Mouse (Mus musculus): ENCODE data around the gene Capn11.

Capn11 gene

DNA sequence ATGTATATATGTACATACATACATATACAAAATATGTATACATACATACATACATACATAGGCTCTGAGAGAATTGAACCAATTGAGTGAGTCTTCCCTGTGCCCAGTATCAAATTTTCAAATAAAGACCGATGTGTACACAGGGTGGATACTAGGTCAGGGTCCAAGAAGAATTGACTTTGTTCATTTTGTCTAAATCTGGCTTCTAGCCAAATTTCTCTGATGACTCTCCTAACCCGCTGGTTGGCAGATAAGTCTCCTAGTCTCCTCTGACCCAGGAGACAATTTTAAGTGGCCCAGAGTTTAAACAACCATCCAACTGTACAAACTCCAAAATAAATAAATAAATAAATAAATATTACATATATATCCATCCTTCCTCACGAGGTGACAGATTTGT lies 60.2 kb downstream of the Capn11 start:
- ATAC-seq (ENCODE audit: low TSS enrichment): no peak

DNA sequence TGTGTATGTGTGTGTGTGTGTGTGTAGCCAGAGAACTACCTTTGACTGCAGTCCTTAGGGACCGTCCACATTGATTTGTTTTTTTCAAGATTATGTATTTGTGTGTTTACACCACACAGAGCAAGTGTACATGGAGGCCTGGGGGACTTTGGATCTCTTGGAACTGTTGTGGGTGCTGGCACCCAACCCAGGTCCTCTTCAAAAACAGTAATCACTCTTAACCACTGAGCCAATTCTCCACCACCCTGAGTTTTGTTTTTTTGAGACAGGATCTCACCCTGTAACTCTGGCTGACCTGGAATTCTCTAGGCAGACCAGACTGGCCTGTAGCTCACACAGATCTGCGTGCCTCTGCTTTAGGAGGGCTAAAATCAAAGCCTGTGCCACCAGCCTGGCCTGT lies 60.7 kb downstream of the Capn11 start:
- no peak for ATAC-seq (ENCODE audit: low TSS enrichment)

DNA sequence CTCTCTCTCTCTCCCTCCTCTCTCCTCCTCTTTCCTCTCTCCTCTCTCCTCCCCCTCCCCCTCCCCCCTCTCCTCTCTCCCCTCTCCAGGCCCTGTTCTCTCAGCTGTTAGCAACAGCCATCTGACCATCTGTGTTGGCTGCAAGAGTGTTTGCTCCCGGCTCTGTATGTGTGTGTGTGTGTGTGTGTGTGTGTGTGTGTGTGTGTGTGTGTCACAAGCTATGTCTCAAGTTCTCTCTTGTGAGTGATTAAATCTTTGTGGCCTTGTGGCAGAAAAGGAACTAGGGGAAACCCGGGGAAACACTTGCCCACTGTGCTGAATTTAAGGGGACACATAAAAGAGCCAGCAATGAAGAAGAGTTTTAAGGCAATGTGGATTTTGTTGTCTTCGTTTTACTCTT lies 61.3 kb downstream of the Capn11 start:
- no peak for ATAC-seq (ENCODE audit: low TSS enrichment)

DNA sequence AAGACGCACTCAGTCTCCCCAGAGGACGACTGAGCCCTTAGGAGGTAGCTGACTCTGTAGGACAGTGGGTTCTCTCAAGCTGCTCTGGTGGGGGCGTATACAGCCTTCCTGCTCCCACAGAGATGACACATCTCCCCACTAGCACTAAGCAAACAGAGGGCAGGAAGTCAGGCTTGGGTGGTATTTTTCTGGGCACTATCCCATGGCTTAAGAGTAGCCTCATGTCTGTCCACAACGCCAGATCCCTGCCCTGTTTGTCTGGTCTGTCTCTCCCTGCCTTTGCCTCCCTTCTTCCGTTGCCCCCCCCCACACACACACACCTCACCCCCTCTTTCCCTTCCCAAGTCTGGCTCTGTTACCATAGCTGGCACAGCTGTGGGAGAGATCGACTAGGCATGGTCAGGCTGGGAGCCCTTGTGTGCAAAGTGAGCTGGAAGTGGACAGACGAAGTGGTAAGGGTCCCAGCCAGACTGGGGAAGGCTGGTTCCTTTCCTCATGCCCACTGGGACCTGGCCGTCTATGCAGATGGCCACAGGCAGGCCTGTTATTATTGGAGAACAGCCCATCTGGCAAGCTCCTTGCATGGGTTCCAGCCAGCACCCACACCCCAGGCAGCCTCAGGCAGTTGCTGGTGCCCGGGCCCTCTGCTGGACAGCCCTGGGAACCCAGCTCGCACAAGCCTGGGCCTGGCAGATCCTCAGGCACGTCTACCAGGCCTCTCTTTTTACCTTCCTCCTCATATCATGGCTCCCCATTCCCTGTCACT lies 62.3 kb downstream of the Capn11 start:
- ATAC-seq (ENCODE audit: low TSS enrichment): peak; percentile 64

DNA sequence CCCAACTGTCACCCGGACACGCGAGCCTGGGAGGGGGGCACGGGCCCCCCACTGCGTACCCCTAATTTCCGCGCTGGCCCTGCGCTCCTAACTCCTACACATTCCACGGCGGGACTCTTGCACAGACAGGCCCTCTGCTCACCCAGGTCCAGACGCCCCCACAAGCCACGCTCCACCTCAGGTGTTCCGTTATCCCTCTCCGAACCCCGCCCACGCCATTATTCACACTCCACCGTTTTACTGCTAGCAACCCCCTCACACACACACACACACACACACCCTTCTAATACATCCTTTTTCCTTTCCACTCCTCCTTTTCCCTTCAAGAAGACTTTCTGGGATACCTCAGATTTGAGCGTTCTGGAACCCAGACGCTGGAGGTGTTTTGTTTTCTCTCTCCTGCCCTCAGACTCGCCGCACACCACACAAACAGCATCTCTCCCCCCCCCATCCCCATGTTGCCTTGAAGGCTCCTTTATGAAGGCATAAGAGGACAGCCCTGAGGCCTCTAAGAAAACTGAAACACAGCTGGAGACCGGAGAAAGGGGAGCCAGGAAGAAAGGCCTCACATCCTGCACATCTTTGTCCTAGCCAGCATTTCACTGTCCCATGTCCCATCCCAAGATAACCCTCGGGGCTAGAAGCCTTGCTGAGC lies 63.3 kb downstream of the Capn11 start:
- ATAC-seq (ENCODE audit: low TSS enrichment): no peak

DNA sequence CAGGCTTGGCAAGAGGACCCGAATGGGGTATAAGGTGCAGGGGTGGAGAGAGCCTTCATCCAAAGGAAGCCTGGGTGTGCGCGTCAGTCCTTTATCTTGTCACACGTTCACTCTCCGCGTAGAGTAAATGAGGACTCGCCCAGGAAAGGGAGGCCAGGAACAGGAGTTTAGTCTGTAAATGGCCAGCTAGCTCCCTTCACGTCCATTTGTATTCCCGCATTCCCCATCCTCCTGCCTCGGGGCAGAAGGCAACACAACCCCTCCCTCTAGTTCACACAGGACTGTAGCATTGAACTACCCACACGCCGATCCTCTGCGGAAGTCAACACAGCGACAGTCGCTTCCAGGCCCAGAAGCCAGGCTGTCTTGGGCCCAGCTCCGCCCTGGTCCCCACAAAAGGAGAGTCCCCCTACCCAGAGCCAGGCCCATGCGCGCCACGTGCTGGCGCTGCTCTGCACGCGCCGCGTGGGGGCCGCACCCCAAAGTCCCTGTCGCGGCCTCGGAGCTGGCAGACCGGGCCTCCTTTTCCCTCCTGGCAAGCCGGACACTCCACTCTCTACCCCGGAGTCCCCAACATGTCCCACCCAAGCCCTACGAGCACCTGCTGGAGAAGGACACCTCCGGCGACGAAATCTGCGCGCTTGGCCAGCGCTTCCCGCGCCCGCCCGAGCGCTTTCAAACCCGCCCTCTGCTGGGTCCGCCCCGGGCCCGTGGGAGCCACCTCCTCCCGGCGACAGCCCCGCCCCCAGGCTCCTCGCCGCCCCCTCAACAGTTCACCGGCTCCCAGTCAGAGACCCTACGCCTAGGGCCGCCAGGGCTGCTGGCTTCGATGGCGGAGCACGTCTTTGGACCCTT lies 64.0 kb downstream of the Capn11 start:
- 0 out of 2 replicates have a peak, but pooled peaks have one; percentile 7 for ATAC-seq (ENCODE audit: low TSS enrichment)

DNA sequence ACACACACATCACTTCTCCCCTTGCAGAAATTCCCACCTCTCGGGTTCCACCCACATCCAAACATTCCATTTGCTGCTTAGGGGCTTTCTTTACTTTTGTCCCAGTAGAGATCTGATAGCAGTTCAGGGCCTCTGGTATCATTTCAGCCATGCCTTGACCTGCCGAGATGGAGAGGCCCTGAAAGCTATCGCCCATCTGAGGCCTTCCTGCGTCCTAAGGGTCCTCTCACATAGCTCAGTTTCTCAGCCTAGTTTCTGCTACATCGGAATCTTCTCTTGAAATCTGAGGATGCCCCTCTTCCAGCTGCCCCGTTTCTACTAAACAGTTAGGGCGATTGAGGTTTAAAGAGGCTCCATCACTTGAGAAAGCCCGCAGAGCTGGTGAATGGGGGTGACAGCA lies 64.9 kb downstream of the Capn11 start:
- ATAC-seq (ENCODE audit: low TSS enrichment): no peak

DNA sequence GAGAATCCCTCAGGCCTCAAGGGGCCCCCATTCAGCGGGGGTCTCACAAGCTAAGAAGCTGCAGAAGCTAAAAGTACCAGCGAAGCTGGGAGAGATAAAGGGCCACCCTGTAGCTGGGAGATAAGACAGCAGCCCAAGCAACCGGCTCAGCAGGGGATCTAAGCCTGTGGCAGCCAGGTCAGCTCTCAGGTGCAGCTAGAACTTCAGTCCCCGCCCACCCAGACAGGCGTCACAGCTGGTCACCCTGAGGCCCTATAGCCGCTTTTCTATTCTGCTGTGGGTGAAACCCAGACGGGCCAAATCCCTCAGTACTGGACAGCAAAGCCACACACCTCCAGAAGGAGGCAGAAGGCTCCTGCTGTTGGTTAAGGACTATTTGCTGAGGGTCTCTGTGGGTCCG lies 65.6 kb downstream of the Capn11 start:
- no peak for ATAC-seq (ENCODE audit: low TSS enrichment)

DNA sequence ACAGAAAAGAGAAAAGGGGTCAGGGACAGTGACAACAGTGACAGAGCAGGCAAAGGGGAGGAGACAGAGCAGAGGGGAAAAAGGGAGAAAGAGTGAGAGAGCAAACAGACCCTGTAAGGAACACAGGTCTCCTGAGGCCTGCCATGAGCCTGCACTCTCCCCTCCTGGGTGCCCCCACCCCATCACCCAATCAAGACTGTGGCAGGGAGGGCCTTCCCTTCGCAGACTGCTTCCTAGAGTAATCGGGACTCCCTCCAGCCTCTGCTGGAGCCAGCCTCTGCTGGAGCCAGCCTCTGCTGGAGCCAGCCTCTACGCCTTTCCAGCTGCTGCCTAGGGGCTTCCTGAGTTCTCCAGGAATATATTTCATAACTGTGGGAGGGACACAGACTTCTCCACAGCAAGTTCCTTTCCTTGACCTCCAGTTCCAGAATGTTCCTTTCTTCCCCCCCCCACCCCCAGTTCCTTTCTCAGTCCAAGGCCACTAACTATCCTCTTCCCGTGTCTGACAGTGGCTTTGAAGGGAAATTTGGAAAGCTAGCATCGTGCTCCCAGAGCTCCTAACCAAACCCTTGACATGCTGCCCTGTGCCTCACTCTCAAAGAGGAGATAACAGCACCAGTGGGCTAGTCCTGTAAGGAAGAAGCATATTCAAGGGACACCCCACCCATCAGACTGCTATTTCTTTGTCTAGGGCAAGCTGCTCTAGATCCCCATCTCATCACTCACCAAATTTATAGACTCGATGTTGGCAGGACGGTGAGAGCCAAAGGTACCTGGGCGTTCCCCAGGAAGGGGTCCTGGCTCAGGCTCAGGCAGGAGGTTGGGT lies 66.3 kb downstream of the Capn11 start:
- ATAC-seq (ENCODE audit: low TSS enrichment): peak; percentile 17; the same call in 1 of the 2 replicates

DNA sequence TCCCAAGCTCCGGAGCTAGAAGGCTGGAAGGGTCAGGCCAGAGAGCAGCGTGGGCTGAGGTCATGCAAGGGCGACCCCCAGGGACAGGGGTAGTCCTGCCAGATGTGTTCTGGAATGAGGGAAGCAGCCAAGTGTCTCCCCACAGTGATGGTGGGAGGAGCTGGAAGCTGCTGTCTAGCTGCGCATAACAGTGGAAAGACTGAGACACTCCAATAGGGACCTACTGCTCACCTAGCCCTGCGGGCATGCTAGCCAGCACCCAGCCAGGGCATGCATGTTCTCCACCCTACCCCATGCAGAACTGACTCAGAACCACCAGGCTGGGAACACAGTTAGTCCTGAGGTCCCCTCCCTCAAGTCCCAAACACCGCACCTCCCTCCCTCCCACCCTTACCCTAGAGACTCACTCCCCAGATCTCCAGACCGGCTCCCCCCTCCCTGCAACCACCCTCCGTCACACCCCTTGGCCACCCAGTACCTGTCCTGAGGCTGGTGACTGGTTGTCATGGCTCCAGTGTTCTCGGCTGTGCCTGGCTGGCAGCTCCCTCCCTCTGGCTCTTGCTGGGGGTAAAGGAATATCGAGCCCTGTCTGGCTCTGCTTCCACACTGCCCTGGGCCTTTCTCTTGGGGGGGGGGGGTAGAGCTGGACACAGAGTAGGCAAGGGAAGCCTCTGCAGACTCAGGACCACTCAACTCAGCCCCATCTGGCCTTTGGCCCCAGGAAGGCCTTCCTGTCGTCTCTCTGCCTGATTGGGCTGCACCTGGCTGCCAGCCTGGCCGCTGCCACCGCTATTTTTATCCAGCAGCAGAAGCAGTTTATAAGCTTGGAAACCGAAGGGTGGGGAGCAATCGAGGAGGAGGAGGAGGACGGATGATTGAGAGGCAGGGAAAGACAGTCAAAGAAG lies 67.2 kb downstream of the Capn11 start:
- ATAC-seq (ENCODE audit: low TSS enrichment): peak; percentile 27; the same call in 1 of the 2 replicates

DNA sequence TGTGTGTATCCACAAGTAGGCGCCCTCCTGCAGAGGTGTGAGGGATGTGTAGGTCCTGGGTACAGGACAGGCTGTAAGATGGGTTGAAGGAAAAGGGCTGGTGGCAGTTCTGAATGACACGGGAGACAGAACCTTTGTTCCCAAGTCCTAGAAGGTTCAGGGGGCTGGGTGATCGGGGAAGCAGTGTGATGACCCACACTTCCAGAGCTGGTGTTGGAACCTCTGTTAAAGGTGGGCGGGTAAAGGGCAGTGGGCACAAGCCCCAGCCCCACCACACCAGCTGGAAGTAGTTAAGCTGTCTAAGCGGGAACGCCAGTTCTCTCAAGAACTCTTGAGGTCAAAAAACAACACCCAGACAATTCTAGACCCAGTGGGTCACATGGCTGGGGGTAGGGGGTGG lies 68.7 kb downstream of the Capn11 start:
- ATAC-seq (ENCODE audit: low TSS enrichment): no peak

DNA sequence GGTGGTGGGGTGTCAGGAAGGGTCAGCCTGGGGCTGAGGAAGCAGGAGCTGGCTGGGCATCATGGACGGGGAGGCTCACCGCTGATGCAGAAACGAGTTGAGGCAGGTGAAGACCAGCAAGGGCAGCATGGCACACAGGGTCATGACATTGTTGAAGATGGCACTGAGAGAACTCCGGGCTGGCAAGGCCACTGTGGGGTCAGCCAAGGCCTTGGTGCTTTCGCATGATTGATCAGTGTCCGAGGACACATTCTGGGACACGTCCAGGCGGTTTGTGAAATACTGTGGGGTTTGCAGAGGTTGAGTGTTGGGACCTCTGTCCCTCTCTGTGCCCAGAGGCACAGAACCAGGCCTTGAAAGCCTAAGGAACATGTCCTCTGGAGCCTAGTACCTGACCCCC lies 69.3 kb downstream of the Capn11 start:
- no peak for ATAC-seq (ENCODE audit: low TSS enrichment)

DNA sequence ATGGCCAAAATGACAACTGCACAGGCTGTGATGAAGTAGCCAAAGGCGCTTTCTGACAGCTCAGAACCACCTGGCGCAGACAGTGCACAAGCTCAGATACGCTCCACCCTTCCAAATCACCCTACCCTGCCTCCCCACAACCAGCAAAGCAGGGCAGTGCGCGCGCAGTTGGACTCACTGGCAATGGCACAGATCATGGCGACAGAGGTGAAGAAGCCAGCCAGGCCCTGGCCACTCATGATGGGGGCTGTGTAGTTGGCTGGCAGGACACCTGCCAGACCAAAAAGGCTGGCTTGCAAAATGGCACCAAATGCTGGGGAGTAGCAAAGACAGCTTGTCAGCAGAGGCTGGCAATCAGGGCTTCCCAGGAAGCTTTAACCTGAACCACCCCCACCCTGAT lies 69.9 kb downstream of the Capn11 start:
- no peak for ATAC-seq (ENCODE audit: low TSS enrichment)

DNA sequence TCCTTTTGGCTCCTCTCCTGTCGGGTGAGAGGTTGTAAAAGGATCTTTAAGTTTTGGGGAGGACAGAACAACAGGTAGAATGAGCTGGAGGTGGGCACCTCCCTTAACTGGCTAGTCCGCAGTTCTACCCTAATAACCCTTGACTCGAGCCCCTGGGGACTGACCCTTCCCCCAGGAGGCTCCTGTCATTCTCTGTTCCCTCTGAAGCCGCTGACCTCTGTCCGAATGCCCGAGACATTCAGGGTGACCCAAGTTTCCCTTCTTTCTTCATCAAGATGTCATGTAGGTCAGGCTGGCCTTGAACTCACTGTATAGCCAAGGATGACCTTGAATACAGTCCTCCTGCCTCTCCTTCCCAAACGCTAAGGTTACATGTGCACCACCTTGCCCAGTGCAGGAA lies 70.8 kb downstream of the Capn11 start:
- no peak for ATAC-seq (ENCODE audit: low TSS enrichment)

DNA sequence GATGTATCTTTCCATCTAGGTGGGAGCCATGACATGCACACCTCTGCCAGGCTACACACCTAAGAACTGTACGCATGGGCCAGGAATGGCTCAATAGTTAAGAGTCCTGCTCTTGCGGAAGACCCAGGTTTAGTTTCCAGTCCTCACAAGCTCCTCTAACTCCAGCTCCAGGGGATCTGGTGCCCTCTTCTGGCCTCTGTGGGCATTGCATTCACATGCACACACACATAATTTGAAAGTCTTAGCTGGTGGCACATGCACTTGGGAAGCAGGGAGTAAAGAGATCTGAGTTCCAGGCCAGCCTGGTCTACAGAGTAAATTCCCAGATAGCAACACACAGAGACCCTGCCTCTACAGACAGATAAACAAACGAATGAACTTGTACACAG lies 72.7 kb downstream of the Capn11 start:
- ATAC-seq (ENCODE audit: low TSS enrichment): no peak

DNA sequence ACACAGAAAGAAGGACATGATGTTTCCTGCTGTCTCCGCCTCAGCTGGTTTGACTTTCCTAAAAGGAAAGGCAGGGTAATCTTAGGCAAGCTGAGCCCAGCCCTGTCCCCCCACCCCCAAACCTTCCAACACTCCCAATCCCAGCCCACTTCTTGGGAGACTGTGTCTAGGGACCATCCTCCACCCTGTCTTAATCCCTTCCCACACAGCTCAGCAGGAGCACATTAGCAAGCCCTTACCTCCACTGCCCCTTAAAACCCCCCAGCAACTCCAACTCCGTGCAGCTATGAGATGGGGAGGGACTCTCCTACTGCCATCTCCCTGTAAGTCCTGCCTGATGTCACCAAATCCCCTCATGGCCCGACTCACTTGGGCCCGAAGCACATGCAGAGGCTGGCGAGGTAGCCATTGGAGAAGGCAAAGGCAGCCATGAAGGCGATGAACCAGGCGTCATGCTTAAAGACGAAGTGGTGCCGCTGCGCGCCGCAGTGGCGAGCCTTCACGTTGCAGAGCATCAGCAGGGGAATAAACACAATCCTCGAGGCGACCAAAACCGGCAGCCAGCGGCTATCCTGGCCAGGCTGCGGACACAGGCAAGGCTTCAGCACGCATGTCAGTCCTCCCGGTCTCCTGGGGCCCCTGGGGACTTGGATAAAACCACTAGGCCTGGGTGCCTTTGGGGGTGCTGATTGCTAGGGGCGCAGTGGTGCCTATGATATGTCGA lies 73.2 kb downstream of the Capn11 start:
- ATAC-seq (ENCODE audit: low TSS enrichment): peak; percentile 8; the same call in 1 of the 2 replicates

DNA sequence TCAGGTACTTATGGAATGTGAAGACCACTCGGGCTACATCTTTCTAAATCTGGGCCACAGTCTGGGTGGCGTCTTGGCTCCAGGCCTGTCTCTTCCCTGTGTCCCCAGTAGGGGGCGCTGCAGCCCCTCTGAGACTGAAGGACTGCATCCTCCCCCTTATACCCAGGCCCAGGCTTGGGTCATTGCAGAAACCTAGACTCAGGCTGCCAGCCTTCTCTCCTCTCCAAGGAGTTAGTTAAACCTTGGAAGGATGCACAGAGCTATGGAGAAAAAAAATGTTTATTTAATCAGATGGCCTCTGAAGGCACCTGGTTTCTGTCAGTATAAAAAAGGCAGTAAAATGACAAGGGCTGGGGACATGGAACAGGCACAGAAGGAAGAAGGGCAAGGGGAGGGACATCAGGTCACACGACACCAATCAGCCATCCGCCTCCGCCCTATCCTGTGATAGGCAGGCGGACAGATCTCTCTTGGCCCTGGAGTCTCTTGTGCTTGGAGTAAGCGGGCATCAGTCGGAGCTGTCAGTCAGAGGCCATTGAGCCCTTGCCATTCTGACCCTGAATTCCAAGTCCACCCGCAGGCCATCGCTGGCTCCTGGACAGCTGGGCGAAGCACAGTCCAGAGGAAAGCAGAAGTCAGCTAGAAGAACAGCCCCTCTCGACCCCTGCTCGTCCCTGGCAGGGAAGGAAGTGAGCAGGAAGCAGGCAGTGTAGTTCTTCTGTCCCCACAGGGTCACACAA lies 74.0 kb downstream of the Capn11 start:
- peak; percentile 32 for ATAC-seq (ENCODE audit: low TSS enrichment)

DNA sequence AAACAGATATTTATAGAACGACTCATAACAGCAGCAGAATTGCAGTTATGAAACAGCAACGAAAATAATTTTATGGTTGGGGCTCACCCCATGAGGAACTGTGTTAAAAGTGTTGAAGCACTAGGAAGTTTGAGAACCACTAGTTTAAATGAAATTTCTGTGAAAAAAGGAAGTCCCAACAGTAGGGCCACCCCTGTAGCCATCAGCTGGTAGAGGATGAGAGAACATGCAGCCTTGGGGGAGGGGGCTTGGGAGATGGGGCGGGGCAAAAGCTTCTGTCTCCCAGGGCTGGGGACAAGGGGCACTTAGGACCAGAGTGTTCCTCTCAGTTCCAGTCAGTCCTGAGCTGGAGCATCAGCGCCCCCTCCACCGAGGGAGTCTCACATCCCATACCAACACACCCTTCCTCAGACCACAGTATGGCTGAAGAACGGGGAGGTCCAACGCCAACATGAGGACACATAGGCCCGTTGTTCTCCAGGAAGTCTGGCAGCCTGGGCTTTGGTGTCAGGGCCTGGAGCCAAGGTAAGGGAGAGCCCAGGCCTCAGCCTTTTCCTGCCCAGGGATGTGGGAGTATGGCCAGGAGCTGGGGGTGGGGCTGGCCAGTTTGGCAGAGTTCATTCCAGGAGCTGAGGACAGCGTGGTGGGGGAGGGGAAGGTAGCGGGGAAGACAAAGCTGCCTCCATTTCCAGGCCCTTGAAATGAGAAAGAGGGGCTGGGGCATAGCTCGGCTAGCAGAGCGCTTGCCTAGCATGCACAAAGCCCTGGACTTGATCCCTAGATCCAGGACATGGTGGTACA lies 74.8 kb downstream of the Capn11 start:
- peak; percentile 14; the same call in 1 of the 2 replicates for ATAC-seq (ENCODE audit: low TSS enrichment)
